Mouse (Mus musculus) telencephalon, adult 2 months (tissue): ENCODE measurements around the gene Cct4.
A peak's percentile ranks its signal among the peaks of the same experiment; 100 is the strongest.

Experiments used
- DNase-seq: peaks from one replicate; pipeline ENCODE4 v3.0.0-alpha.2; 2011; ENCODE audit warnings: low read depth, low spot score

The Cct4 gene

DNA sequence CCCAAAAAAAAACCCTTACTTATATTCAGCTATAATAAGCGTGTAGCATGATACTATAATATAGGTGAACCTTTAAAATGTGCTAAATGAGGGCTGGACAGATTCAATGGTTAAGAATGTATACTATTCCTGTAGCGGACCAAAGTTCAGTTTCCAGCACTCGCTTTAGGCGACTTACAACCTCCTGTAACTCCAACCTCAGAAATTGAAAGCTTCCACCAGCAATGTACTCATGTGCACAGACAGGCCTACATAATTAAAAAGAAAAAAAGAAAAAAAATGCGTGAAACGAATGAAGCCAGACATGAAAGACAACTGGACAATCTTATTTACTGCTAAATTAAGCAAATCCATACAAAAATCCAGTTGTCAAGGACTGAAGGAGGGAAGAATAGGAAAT, 7.5 kb upstream of the Cct4 start:
- no peak for DNase-seq

DNA sequence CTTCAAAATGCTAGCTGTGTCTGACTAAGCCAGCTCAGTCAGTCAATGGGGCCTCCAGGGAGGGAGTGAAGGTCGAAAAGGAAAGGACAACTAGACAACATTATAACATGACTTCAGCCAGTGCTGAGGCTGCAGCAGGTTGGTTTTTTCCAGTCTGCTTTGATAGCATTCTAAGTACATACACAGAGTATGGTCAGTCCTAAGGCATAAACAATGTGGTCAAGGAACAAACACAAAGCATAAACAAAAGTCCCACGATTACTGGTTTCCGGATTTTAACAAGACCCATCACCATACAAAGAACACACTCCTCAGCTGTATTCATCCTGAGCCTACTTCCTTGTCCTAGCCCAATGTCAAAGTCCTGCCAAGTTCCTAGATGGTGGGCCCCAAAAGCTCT, 4.8 kb upstream of the Cct4 start:
- no peak for DNase-seq

DNA sequence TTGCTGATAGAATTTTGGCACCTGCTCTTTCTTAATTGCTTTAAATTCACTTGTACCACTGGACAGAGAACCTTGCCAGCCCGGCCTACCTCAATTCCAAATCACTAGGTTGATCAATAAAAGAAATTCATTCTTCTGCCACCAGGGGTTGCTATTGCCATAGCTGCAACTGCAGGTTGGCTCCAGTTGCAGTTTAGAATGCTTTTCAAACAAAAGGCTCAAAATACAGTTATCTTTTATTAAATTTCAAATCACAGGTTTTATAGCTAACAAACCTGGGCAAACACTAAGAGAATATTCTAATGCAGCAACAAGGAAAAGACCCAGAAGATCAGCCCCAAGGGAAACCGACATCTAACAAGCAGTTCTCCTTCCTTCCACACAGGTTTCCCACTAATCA, 3.0 kb upstream of the Cct4 start:
- no peak for DNase-seq

DNA sequence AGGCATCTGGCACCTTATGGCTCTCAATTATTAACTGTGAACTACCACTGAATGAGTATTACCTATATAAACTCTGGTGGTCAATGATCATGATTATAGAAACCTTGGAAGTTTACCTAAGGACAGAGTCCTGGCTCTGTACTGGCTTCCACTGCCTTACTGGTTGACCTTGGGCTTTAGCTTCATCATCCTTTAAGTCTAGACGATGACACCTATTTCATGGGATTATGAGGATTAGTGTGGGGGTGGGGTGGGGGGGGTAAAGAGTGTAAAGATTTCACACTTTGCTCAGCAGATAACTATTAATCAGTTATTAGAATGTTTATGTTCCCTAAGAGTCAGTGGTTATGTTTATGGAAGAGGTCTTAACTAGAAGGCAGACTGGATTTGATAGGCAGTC, 533 bp upstream of the Cct4 start:
- DNase-seq = no peak

DNA sequence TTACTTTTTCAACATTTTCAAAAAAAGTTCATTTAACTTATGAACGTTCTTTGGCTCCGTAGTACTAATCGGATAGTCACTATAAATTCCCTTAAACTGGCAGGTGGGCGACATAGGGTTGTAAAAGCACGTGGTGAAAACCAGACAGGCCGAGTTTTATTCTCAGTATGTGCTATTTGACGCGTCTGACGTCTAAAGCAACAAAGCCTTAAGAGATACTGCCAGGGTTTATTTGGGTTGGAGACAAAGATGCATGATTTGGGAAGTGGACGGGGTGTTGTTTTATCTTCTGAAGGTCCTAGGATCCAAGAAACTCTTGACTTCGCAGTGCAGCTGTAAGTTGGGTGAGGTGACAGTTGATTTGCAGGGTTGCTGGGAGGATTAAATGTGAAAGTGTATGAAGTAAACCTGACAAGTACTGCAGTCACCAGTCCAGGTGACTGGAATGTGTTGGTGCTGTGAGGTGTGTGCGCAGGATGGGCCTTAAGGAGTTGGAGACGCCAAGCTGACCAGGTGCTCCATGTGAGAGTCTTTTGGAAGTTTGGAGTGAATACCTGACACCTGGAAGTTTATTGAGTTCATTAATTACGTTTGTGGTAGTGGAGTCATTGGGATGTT, 1.0 kb downstream of the Cct4 start:
- no peak for DNase-seq

- no peak for DNase-seq
Measured at GRCm38 (mm10) chr11:22994271-22994670, 4.0 kb downstream of the Cct4 start.

DNA sequence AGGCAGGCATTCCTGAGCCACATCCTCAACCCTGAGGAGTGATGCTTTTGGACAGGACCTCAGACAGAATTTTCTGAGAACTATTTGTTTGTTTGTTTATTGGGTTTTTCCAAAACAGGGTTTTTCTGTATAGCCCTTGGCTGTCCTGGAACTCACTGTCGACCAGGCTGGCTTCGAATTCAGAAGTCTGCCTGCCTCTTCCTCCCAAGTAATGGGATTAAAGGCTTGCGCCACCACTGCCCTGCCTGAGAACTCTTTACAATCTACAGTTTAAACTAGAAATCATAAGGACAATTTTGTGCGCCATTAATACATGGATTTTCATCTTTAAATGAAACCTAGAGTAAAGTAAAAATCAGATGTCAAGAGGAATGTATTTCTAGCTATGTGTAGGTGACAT, 5.1 kb downstream of the Cct4 start:
- DNase-seq = no peak

DNA sequence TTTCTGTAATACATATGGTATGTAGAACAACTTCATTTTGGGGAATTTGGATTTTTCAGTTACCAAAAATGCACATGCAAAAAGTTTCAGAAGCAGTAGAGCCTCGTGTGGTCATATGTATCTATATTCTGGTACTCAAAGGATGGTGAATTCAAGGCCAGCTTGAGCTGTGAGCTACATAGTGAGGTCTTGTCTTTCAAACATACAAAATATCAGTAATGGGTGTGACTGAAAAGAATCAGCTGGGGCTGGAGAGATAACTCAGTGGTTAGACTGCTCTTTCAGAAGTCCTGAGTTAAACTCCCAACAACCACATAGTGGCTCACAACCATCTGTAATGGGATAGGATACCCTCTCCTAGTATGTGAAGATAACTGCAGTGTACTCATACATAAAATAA, 8.0 kb downstream of the Cct4 start:
- no peak for DNase-seq

- no peak for DNase-seq
Measured at GRCm38 (mm10) chr11:23005276-23005675, 15.0 kb downstream of the Cct4 start.

DNA sequence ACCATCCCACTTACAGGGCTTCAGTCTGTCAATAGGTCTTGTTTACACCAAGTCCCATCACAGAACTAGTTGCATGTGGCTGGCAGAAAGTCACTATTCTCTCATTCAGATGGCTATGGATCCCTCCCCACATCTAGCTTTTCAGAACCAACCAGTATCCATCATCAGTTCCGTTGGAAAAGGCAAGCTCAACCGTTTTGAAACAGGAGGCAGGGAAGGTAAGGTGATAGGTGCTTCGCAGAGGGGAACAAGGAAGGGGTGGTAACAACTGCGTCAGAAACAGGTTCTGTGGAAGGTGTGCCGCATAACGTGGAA, 16.8 kb downstream of the Cct4 start:
- no peak for DNase-seq

DNA sequence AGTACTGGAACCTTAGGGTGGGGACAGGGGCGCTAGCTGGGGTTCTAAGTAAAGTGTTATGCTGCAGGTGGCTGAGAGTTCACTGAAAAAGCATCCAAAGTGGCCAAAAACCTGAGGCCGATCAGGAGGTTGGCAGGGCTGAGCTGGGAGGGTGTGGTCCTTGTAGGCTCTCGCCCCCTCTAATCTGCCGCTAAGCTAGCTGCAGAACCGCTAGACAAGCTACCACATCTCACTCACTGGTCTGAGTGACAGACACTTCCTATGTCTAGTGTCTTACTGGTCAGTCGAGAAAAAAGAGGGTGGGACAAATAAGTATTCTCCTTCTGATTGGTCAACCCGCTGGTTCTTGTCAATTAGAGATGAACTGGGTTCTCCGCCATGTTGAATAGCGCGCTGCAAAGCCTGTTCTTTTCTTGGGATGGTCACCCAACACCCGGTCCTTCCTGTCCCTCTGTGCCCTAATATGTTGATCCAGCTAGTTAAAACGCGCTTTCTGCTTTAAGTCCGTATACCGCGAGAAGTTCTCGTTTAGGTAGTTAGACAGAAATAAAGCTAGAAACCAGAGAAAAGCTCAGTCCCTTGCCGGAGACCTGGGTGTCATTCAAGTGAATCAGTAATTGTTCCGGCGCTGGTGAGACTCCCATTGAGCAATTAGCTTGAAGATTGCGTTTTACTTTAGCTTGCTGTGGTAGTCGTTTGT, 17.3 kb downstream of the Cct4 start, which contains the start of gene Fam161a:
Gene Fam161a (plus strand): TSS at position 51 of the 700 bp plus-strand sequence.
- DNase-seq = peak; percentile 96

DNA sequence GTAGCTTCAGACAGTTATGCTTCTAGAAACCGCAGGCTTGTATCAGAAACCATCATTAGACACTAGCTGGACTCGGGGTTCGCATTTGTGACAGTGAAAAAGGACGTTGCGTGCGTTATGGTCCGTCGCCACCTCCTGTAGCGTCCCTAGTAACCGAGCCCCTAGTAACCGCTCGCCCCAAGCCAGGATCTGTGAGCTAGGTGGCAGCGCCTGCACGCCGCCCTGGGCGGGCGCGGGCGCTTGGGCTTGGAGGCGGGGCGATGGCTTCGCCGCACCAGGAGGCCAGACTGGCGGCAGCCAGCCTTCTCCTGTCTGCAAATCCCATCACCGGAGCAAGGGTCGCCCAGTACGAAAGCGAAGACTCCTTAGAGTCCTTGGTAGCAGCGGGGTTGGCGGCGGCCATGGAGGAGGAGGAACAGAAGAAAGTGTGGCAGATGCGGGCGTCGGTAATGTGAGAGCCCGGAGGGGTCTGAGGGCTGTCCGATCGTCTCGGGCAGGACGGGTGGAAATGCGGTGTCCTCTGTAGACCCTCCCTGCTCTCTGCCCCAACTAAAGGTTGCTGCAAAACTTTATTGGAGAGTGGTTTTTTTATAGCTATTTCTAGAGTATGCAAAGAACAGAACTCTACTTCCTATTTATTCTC, 18.0 kb downstream of the Cct4 start:
- DNase-seq = peak; percentile 70

- DNase-seq = no peak
Measured at GRCm38 (mm10) chr11:23008824-23009200, 18.5 kb downstream of the Cct4 start.

DNA sequence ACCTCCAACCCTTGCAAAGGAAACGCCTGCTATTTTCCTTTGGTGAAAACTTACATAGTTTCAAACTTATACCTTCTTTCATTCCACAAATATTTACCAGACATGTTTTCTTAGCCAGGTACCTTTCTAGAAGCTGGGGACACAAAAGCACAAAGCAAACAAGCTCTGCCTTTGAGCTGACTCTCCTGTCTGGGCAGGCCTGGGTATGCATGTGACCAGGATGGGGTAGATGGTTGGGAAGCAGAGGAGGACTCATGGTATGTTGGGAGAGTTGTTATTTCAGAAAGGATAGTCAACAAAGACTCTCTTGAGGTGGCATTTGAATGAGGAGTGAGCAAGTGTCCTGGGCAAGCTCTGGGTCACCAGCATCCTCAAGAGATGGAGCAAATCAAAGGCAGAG, 22.8 kb downstream of the Cct4 start:
- DNase-seq = no peak

DNA sequence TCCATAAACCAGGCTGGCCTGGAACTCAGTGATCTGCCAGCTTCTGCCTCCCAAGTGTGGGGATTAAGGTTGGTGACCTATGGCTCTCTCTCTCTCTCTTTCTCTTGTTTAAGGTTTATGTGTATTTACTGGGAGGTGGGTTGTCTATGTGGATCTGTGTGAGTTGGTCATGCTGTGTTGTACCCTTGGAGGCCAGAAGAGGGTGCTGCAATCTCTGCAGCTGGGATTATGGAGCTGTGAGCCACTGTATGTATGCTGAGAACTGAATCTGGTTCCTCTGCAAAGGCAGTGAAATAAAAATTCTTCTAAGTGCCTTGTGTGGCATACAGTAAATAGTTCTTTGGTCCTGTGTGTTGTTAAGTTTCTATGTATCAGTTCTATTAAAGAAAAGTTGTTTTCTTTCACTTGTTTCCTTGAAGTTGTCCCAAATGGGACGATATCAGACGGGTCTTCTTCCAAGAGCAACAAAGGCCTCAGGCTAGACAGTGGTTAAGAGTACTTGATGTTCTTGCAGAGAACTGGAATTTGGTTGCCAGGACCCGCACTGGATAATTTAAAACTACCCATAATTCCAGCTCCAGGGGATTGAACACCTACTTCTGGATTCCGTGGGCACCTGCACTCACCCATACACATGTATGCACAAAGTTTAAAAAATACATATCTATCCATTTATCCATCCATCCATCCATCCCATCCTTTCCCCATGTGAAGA, 23.4 kb downstream of the Cct4 start:
- DNase-seq = no peak

DNA sequence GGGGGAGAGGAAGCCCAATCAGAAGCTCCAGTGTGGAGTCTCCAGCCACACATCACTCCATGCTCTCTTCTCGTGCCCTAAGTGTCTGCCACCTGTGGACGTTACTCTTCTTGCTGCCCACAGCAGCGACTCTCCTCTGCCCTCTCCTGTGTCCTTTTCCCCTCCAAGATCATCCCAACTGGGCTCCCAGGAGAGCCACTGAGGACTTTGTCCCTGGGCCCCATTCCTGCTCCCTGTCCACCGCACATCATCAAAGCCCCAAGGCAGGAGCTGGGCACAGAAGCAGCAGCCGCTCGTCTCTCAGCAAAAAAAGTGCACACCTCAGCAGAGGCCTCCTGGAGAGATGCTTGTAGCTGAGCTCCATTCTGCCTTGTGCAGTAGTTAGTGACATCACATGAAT, 24.7 kb downstream of the Cct4 start:
- DNase-seq = no peak

DNA sequence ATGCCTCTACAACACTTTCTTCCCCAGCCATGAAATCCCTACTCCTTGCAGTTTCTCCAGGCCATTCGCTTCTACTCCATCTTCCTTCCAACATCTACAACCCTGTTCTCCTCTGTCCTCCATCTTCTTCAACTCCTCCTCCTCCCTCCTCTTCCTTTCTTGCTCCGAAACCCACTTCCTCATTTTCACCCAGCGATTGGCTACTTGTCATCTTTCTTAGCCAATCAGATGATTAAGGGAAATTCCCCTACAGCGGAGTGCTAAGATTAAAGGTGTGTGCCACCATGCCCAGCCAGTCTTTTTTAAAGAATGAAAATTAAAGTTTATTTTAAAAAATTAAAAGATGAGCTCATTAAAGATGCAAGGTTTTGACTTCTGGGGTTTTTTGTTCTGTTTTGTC, 27.6 kb downstream of the Cct4 start:
- DNase-seq = no peak

DNA sequence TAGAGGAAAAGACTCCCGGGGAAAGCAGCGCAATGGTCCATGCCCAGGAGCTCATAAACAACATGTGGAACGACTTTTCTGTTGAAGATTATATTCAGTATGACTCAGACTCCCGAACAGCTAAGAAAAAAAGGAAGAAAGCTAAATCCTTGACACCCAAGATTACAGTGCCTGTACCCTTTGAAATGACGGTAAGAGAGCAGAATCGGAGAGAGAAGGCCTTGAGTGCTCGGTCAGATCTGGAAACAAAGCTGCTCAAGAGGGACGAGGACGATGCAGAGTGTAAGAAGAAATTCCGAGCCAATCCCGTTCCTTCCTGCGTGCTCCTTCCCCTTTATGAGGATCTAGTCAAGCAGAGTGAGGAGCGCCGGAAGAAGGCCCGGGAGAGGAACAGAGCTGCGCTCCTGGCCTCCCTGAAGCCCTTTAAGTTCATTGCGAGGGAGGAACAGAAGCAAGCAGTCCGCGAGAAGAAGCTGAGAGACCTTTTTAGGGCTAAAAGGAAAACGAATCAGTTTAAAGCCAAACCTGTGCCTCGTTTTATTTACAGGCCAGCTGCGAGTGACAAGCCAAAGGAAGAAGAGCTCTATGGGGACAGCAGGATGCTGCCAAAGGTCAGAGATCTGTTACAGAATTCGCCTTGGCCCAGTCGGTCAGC, 29.9 kb downstream of the Cct4 start:
- DNase-seq = no peak

DNA sequence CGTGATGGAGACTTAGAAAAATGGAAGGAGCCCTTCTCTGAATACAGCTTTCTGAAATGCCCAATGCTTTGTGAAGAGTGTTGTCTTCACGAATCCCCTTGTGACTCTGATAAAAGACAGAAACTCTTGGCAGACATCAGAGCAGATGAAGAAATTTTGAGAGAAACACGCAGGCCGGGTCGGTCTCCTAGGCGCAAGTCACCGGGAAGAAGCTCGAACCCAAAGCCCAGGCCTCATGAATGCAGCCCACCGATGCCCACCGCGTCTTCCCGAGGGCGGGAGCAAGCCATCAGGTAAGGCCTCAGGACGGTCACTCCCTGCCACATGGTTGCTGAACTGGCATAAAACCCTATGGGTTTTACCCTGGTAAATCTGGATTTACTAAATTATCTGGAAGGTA, 30.5 kb downstream of the Cct4 start:
- no peak for DNase-seq

DNA sequence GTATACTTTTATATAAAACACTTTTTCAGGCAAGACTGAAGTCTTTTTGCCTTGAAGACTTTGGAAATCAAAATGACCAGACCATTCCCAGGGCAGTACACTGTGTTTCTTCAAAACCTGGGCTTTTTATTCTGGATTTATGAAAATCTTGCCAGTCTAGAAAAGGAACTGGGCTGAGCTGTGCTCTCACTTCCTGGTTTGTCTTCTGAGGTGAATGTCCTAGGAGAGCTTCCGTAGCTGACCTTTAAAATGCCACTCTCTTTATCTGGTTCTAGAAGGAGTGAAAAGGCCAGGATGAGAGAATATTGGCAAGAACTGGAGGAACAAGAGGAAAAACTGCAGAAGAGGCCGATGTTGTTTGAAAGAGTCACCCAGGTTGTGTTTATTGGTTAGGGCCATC, 32.8 kb downstream of the Cct4 start:
- no peak for DNase-seq

GRCm38 (mm10) chr11:23024169-23024568, 33.9 kb downstream of the Cct4 start:
- DNase-seq = no peak

DNA sequence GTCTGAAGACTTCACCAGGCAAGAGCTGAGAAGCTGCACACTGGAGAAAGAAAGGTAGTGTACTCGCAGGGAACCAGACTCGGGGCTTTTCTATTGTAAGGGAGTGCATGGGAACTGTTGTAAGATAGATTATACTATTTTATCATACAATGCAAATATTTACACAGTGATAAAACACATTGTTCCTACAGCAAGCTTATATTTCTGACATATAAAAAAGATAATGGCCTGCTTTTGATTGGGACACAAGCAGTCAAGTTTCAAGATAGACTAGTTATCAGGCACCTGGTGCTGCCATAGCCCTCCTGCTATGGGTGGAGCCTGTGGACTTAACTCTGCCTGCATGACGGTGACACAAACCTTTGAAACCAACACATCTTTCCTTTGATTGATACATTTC, 38.6 kb downstream of the Cct4 start:
- no peak for DNase-seq
